Mouse (Mus musculus) hindbrain, postnatal 0 days (tissue): Measurements from ENCODE around the gene Pimreg. TPM values are rescaled to one million over a fixed set of nuclear protein-coding genes. Genes with fewer than 3 reads are reported as not detected.
A peak's percentile ranks its signal among the peaks of the same experiment; 100 is the strongest.

Experiments used
- ATAC-seq: fragments of 200-750 bp; cut with Nextera tagmentation; 2 replicates; pipeline ENCODE4 v1.8.0; 2017; ENCODE audit warnings: mild to moderate bottlenecking, moderate TSS enrichment, moderate library complexity
- DNase-seq: peaks from one replicate; pipeline ENCODE4 v3.0.0-alpha.2; 2015; ENCODE audit warnings: low spot score
- H3K27ac ChIP-seq: fragments of 300-500 bp; sonication (generic); 2 replicates; pipeline ENCODE4 v1.5.1; 2014; ENCODE audit warnings: mild to moderate bottlenecking
- H3K27me3 ChIP-seq: fragments of 300-500 bp; sonication (generic); 2 replicates; pipeline ENCODE4 v1.6.1; 2014; ENCODE audit warnings: low read length, mixed read lengths; ENCODE audit not compliant: insufficient read depth
- H3K36me3 ChIP-seq: fragments of 300-500 bp; sonication (generic); 2 replicates; pipeline ENCODE4 v1.6.1; 2014; ENCODE audit warnings: low read length, mixed read lengths; ENCODE audit not compliant: insufficient read depth
- H3K4me1 ChIP-seq: fragments of 300-500 bp; sonication (generic); 2 replicates; pipeline ENCODE4 v1.6.1; 2014; ENCODE audit warnings: antibody characterized with exemption, low read length, mixed read lengths; ENCODE audit not compliant: insufficient read depth
- H3K4me2 ChIP-seq: fragments of 300-500 bp; sonication (generic); 2 replicates; pipeline ENCODE4 v1.6.1; 2014; ENCODE audit warnings: low read depth, mild to moderate bottlenecking, low read length, moderate library complexity, mixed read lengths
- H3K4me3 ChIP-seq: fragments of 300-500 bp; sonication (generic); 2 replicates; pipeline ENCODE4 v1.5.1; 2014; ENCODE audit warnings: low read length
- H3K9ac ChIP-seq: fragments of 300-500 bp; sonication (generic); replicated peaks from 2 replicates; pipeline ENCODE4 v1.6.1; 2014; ENCODE audit warnings: mild to moderate bottlenecking, low read length, moderate library complexity, mixed read lengths
- H3K9me3 ChIP-seq: fragments of 300-500 bp; sonication (generic); 2 replicates; pipeline ENCODE4 v1.6.1; 2016; ENCODE audit warnings: low read length, mixed read lengths
- CTCF ChIP-seq: IDR thresholded peaks from 2 replicates; pipeline ENCODE4 v1.5.1; 2016; ENCODE audit warnings: antibody characterized with exemption, control low read depth, low read depth
- WGBS: fragments of 180-500 bp; shearing (Covaris S2); extraction: QIAGEN DNeasy Blood & Tissue Kit; methylation state at CpG from one replicate; pipeline ENCODE4 v1.1.7; 2014; 5-methylcytosine and 5-hydroxymethylcytosine counted together
- polyA plus RNA-seq: library from polyadenylated mRNA; unstranded; fragments of >200 nt; fragmentation: Nextera tagmentation; extraction: Ambion mirVana; gene quantifications from 2 replicates; pipeline ENCODE4 v1.2.1, GENCODE M21; 2015
- total RNA-seq: library from RNA; depleted of rRNA; stranded (reverse); fragments of >200 nt; gene quantifications from 2 replicates; pipeline ENCODE4 v1.2.3, GENCODE M21; 2014

The Pimreg gene
- total and polyA plus RNA-seq, 2 experiments from 2014 or later: 22.8 to 23.9 TPM

DNA sequence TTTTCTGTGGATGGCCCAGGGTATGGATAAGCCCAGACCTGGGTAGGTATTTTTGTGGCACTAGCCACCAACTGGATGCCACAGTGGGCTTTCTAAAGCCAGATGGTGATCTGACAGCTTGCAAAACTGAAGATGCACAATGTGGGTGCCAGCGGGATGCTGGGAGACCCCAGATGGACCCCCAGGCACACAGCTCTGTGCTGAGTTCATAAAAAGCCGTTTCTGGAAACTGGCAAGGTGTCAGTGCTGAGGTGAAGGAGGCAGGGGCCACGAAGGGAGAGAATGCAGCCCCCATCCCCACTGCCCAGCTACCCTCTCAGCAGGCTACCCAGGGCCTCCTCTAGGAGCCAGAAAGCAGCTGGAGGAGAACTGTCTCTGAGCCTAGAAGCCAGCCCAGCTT is 15.3 kb downstream of the Pimreg start:
- Histone ChIP-seq H3K4me3 (no peak overlapping the region), H3K27me3 (no peaks in the 10 kb centered on the region), H3K9me3 (no peaks in the 10 kb centered on the region), H3K36me3 (no peaks in the 10 kb centered on the region), H3K4me1 (no peaks in the 10 kb centered on the region), H3K27ac (no peak overlapping the region), H3K4me2 (no peak overlapping the region), H3K9ac (no peak overlapping the region)
- WGBS: 59% methylated on average over 3 of the region's 3 CpGs
- ATAC-seq (no peak), DNase-seq (no peak)
- no peak for TF ChIP-seq CTCF

DNA sequence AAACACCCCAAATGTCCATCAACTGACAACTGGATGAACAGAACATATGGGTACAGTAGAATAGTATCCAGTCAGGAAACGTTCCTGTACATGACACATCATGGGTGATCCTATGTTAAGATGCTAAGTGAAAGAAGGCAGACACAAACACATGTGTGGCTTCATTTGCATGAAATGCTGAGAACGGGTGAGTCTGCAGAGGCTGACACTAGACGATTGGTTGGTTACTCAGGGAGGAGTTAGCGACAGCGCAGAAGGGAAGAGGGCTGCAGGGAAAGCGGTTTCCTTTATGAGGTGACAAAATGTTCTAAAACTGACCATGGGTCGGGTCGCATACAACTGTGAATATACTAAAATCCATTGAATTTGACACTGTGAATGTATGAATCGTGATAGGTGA is 18.6 kb downstream of the Pimreg start:
- H3K36me3 ChIP-seq: no peaks in the 10 kb centered on the region
- 85% methylated on average over 9 of the region's 9 CpGs for WGBS
- ATAC-seq (no peak), DNase-seq (no peak)
- H3K4me2 ChIP-seq: no peak overlapping the region
- no peak overlapping the region for H3K9ac ChIP-seq
- no peak overlapping the region for H3K27ac ChIP-seq
- 0 out of 2 replicates have a peak, but pooled peaks cover 2% of the 10 kb centered on the region for H3K4me1 ChIP-seq
- H3K9me3 ChIP-seq: peaks cover 13% of the 10 kb centered on the region
- no peak for TF ChIP-seq CTCF
- H3K4me3 ChIP-seq: no peak overlapping the region
- H3K27me3 ChIP-seq: no peaks in the 10 kb centered on the region

DNA sequence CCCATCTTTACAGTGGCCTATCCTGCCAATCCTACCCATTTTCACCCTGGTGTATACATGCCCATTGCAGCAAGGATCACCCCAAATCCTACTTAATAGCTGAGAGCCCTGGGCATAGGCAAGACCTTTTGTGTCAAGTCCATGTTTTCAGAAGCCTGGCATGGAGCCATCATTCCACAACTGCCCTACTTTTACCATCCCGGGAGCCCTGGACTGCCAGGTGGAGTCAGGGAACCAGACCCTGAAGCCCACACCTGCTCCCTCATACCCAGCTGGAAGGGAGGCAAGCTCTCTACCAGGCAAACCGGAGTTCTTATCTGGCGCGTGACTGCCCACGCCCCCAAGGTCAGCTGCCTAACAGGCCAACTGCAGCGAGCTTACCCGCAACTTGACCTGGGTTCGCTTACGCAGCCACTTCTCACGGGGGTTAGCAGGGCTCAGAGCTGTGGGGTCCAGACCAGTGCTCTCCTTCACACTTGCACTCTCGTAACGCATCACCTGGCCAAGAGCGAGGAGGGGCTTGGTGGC is 19.3 kb downstream of the Pimreg start:
- WGBS: 76% methylated on average over 13 of the region's 13 CpGs

DNA sequence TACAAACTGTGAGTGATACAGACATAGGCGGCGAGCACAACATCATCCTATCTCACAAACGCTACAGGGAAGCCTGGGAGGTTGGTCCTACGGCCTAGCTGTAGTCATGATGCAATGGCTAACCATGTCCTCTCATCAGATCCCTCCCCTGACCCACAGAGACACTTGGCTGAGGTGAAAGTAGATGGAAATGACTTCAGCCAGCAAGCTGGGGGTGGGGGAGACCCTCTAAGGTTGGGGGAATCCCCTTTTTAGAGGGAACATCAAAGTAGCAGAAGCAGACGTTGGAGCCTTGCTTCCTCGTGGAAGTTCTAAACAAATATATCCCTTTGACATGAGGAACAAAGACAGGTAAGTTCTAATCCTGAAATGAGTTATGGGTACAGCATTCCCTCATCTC is 22.6 kb downstream of the Pimreg start:
- DNase-seq: no peak
- no peaks in the 10 kb centered on the region for H3K27me3 ChIP-seq

More for the DNA sequence above, 19.3 kb downstream of the Pimreg start:
- Histone ChIP-seq H3K4me3 (no peak overlapping the region), H3K9ac (no peak overlapping the region), H3K4me1 (0 out of 2 replicates have a peak, but pooled peaks cover 2% of the 10 kb centered on the region), H3K9me3 (peaks cover 13% of the 10 kb centered on the region), H3K4me2 (no peak overlapping the region), H3K36me3 (no peaks in the 10 kb centered on the region), H3K27ac (no peak overlapping the region), H3K27me3 (no peaks in the 10 kb centered on the region)
- no peak for ATAC-seq
- no peak for TF ChIP-seq CTCF
- DNase-seq: no peak

DNA sequence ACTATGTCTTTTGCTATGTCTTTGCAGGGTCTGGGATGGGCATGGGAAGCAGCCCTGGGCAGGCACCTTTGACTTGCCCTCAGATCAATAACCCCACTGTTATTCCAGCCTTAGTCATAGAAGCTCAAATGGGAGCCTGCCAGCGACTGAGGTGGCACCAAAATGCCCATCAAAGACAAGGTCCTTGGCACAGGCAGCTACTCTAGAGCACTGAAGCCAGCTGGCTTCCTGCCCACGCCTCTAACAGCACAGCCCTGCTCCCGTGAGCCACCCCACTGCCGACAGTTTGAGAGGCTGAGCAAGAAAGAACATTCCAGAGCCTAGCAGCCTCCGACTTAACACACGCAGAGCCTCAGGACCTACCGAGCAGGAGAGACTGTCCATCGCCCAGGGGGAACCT is 23.3 kb downstream of the Pimreg start:
- WGBS: 52% methylated on average over 8 of the region's 8 CpGs
- peaks cover 13% of the 10 kb centered on the region for H3K9me3 ChIP-seq
- H3K4me1 ChIP-seq: 0 out of 2 replicates have a peak, but pooled peaks cover 2% of the 10 kb centered on the region
- peak; percentile 52; the same call in 1 of the 2 replicates for ATAC-seq
- H3K27me3 ChIP-seq: no peaks in the 10 kb centered on the region
- H3K4me2 ChIP-seq: no peak overlapping the region
- no peak overlapping the region for H3K4me3 ChIP-seq
- no peak overlapping the region for H3K27ac ChIP-seq
- no peaks in the 10 kb centered on the region for H3K36me3 ChIP-seq
- DNase-seq: peak; percentile 85
- no peak for TF ChIP-seq CTCF
- H3K9ac ChIP-seq: no peak overlapping the region

More for the DNA sequence above, 22.6 kb downstream of the Pimreg start:
- Histone ChIP-seq H3K9me3 (peaks cover 13% of the 10 kb centered on the region), H3K4me2 (no peak overlapping the region), H3K36me3 (no peaks in the 10 kb centered on the region), H3K9ac (no peak overlapping the region), H3K27ac (no peak overlapping the region), H3K4me3 (no peak overlapping the region), H3K4me1 (0 out of 2 replicates have a peak, but pooled peaks cover 2% of the 10 kb centered on the region)
- ATAC-seq: no peak
- no peak for TF ChIP-seq CTCF
- 84% methylated on average over 6 of the region's 6 CpGs for WGBS

DNA sequence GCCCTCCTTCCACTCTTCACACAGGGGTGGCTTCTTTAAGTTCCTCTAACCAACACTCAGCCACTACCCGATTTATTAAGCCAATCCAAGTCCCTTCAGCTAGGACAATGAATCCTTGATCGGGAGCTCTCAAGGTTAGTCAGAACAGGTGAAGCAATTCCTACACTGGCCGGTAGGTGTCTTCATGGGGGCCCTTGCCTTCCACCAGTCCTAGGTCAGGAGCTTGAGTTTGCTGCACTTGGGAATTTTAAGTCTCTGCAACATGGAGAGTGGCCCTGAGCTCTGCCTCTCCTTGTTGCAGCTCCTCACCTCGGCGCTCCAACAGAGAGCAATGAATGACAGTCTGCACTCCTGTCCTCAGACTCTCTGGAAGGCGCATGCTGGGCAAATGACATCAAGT is 24.5 kb downstream of the Pimreg start:
- H3K9me3 ChIP-seq: peaks cover 13% of the 10 kb centered on the region
- no peaks in the 10 kb centered on the region for H3K36me3 ChIP-seq
- TF ChIP-seq CTCF: peak; percentile 66
- H3K4me2 ChIP-seq: no peak overlapping the region
- H3K27me3 ChIP-seq: no peaks in the 10 kb centered on the region
- H3K27ac ChIP-seq: no peak overlapping the region
- 0 out of 2 replicates have a peak, but pooled peaks cover 2% of the 10 kb centered on the region for H3K4me1 ChIP-seq
- no peak for ATAC-seq
- no peak overlapping the region for H3K4me3 ChIP-seq
- DNase-seq: peak; percentile 48
- WGBS: 45% methylated on average over 6 of the region's 6 CpGs
- no peak overlapping the region for H3K9ac ChIP-seq

DNA sequence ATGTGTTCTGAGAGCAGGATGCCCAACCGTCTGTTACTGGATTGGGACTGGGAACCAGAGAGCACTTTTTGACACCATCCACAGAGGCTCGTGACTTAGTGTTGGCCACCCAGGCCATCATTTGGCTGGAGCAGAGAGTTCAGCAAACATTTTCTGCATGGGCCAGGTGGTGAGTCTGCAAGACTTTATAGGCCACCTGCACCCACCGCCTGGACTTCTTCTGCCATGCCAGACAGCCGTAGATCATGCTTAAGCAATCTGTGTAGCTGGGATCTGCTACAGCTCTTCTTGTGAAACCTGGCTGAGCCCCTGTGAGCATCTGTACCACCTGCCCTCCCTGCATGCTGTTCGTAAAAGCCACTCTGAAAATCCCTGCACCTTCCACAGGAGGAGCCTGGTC is 25.5 kb downstream of the Pimreg start:
- H3K9me3 ChIP-seq: peaks cover 13% of the 10 kb centered on the region
- H3K9ac ChIP-seq: no peak overlapping the region
- peak overlapping the region; percentile 52; the same call in 1 of the 2 replicates for H3K27ac ChIP-seq
- no peaks in the 10 kb centered on the region for H3K36me3 ChIP-seq
- no peaks in the 10 kb centered on the region for H3K27me3 ChIP-seq
- ATAC-seq (no peak), DNase-seq (peak; percentile 38)
- H3K4me1 ChIP-seq: 0 out of 2 replicates have a peak, but pooled peaks cover 2% of the 10 kb centered on the region
- WGBS: 60% methylated on average over 5 of the region's 5 CpGs
- no peak overlapping the region for H3K4me3 ChIP-seq
- 0 out of 2 replicates have a peak, but pooled peaks have one; percentile 3 for TF ChIP-seq CTCF
- H3K4me2 ChIP-seq: no peak overlapping the region
